Mouse (Mus musculus): ENCODE results near the gene Rhno1.
"Not testable (repeated sequence)": the region's sequence is repeated elsewhere in the genome, so short reads cannot be mapped to it uniquely, and the experiment has no call there.

Gene Rhno1

GRCm38 (mm10) chr6:128362381-128363006 is at the start of gene Rhno1, which contains the start of gene Foxm1:
Gene Rhno1, minus strand, starts transcription at chr6:128362911.
Gene Foxm1, plus strand, starts transcription at chr6:128362967.
- DNase-seq: peak; percentile 83

GRCm38 (mm10) chr6:128411115-128411514 is 48.4 kb upstream of the Rhno1 start:
- peak; percentile 86 for DNase-seq

GRCm38 (mm10) chr6:128410305-128410704 is 47.6 kb upstream of the Rhno1 start:
- DNase-seq: no peak

- peak; percentile 59 for DNase-seq
Measured at GRCm38 (mm10) chr6:128408544-128409125, 45.9 kb upstream of the Rhno1 start.

DNA sequence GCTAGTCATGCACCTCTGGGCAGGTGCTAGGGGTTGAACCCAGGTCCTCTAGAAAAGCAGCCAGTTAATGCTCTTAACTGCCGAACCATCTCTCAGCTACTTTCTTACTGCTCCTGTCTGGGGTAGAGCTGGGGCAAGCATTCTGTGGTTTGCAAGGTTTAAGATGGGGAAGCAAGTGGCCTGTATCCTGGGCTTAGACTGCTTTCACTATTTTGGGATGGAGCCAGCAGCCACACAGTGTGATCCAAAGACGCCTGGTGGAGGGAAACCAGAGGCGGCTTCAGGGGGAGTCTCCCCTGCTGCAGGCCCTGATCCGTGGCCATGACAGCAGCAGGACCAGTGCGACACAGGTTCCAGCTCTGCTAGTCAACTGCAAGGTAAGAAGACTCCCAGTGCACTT is 42.0 kb upstream of the Rhno1 start:
- no peak for DNase-seq

GRCm38 (mm10) chr6:128399421-128400185 is 36.9 kb upstream of the Rhno1 start:
- DNase-seq: peak; percentile 21

- DNase-seq: no peak
Measured at GRCm38 (mm10) chr6:128398996-128399395, 36.3 kb upstream of the Rhno1 start, which contains the start of gene Nrip2. Gene Nrip2, plus strand, starts transcription at chr6:128399296.

- peak; percentile 87 for DNase-seq
Measured at GRCm38 (mm10) chr6:128397574-128398261, 35.0 kb upstream of the Rhno1 start.

DNA sequence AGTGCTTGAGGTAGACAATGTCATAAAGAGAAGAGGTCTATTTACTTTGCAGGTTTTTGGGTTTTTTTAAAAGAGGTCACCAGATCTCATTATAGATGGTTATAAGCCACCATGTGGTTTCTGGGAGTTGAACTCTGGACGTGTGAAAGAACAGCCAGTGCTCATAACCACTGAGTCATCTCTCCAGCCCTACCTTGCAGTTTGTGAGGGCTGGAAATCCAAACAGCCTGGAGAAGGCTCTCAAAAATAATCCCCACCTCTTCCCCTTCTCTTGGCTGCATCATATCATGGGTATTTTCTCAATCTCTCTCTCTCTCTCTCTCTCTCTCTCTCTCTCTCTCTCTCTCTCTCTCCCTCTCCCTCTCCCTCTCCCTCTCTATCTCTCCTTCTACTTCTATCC is 28.0 kb upstream of the Rhno1 start:
- no peak for DNase-seq

DNA sequence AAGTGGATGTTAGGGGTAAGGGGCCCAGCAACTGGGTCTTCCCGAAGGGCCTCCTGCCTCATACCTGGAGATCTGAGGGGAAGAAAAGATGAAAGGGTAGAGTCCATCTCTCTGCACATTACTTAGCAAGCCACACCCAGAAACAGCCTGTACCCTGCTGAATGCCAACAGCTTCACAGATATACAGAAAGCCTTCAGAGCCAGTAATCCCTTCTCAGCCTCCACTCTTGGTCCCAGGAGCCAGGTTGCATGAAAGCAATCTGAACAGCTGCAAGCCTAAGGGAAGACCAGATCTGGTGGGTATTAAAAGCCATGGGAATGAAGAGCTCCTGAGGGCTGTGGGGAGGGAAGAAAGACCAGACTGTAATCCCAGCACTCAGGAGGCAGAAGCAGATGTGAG is 26.5 kb upstream of the Rhno1 start:
- DNase-seq: no peak

DNA sequence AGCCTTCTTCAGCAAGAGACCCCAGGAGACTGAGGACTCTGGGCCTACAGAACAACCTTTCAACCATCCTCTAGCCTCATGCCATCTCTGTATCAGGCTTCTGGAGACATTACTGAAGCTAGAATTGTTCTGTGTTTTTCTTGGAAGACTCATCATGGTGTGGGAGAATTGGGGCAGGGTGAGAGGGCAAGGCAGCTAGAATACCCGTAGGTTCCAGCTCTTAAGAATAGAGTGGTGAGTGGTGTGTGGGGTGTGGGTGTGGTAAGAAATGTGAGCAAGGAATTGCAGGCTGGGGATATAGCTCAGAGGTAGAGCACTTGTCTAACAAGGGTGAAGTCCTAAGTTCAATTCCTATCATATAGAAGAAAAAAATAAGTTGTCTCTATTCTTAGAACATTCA is 22.3 kb upstream of the Rhno1 start:
- DNase-seq: no peak

DNA sequence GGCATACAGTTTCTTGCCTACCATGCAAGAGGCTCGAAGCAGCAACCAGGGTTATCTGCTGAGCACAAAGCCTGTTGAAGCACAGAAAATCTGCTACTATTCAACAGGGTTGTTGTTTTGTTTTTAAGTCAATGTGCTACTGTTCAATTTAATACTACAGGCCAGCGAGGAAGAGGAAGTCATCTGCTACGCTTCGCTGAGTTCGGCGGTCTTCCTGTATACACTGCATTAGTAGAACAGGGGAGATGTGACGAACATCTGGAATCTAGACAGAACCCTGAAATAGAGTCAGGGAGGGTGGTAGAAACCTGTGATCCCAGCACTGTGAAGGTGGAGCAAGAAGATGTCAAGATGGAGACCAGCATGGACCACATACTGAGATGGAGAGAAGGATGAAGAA is 21.0 kb upstream of the Rhno1 start:
- DNase-seq: no peak

DNA sequence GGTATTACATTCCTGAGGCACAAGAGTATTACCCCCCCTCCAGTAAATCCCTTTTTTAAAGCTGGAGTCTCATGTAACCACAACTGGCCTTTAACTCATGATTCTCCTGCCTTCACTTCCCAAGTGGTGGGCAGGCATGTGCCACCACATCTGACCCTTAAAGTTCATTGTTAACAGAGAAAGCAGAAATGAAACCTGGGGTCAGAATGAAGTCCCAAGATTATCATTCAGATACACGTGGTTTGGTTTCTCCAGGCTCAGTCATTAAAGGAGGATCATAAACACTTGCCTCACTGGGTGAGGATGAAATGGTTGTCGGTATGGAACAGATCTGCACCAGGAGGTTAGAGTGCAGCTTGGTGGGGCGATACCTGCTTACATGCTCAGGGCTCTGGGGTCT is 18.5 kb upstream of the Rhno1 start:
- DNase-seq: no peak

- DNase-seq: not testable (repeated sequence)
Measured at GRCm38 (mm10) chr6:128380594-128381167, 18.0 kb upstream of the Rhno1 start.

DNA sequence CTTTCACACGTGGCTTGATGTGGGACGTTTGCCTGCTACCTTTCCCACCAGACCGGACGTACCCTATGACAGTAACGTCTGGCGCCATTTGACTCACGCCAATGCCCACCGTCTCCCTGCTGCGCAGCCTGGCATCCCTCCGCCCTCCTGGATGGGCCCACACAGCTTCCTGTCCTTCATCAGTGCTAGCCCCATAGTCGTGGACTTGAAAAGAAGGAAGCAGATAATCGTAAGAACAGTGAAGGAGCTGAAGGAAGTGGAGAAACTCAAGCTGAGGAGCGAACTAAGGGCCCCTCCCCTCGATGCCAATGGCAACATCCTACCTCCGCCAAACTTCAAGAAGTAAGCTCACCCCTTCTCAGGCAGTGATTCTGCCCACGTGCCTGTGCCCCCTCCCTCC is 16.9 kb upstream of the Rhno1 start:
- DNase-seq: no peak

DNA sequence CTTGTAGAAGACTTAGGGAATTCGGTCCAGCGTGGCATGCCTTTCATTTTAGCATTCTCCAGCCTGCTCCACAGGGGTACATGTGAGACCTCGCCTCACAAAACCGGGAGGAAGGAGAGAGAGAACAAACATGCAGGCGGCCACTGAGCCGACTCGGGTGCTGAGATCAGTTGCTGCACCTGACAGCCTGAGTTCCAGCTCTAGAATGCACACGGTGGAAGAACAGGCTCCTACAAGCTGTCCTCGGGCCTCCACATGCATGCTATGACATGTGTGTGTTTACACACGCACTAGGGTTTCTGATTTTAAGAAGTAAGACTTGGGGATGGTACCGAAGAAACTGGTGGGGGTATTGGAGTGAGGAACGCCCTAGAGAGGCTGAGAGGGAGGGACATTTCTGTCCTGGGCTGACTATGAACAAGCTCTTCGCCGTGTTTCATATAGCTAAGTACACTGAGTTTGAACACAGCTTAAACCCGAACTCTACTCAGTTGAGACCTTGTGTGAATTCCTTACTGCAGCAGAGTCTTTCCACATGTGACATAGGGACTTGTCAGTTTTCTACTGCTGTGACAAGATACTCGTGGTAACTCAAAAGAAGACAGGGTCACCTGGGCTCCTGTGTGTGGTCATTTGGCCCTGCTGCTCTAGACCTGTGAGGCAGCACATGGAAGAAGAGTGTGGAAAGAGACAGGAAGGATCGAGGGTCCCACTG is 13.8 kb upstream of the Rhno1 start:
- no peak for DNase-seq

GRCm38 (mm10) chr6:128375192-128375591 is 12.5 kb upstream of the Rhno1 start, which contains the start of the genes Tex52 and Gm44596:
Gene Tex52, plus strand, starts transcription at chr6:128375456.
Gene Gm44596, plus strand, starts transcription at chr6:128375503.
- peak; percentile 29 for DNase-seq

GRCm38 (mm10) chr6:128370040-128370439 is 7.3 kb upstream of the Rhno1 start:
- DNase-seq: no peak

DNA sequence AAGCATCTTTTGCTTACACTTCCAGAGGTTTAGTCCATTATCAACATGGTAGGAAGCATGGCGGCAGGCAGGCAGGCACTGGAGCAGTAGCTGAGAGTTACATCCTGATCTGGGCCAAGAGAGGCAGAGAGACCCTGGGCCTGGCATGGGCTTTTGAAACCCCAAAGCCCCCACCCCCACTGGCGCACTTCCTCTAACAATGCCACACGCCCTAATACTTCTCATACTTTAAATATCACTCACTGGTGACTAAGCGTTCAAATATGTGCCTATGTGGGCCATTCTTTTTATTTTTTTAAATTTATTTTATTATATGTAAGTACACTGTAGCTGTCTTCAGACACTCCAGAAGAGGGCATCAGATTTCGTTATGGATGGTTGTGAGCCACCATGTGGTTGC is 3.8 kb upstream of the Rhno1 start:
- DNase-seq: no peak

- DNase-seq: no peak
Measured at GRCm38 (mm10) chr6:128364721-128365120, 2.0 kb upstream of the Rhno1 start.

DNA sequence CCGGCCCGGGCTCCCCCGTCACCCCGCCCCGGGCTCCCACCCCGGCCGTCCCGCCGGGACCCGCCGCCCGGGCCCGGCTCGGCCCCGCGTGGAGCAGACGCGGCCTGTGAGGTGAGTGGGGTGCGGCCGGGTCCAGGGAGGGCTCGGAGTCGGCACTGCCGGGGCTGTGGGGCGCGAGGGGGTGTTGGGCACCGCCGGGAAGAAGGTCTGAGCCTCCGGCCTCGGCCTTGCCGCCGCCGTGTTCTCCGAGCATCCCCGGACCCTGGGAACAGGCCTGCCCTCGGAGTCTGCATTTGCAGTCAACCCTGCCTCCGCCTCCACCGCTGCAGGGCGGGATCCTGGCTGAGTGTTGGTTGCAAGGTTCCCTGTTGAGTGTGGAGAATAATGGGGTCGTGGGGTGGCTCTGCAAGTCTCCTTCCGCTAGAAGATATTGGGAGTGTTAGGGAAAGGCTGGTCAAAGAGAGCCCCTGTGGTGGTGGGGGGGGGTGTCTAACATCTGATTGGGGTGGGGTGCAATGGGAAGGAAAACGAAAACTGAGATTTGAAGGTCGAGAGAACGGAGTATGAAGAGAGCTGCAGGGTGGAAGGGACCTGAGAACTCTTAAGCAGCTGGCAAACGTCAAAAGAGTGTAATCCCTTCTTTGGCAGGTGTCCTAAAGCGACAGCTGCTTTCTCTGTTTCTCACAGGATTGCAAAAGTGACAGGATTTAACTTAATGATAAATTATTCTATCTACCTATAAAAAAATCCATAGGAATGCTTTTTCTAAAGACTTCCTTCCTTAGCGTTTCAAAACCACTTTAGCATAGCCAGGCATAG is 505 bp upstream of the Rhno1 start:
- DNase-seq: no peak
